In the genomic region with DNA sequence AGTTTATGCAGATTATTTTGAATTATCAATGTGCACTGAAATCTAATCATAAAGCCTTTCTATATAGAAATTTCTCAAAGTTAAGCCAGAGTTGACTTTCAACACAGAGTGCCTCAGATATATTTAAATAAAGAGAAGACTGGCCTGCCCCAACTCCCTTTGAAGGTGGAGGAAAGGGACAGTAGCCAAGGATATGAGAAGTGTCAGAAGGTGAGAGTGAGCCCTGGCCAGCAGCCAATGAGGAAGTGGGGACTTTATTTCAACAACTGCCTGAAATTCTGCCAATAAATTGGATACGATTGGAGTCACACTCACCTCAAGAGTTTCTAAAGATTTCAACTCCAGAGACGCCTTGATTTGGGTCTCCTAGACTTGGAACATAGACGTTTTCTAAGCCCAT, we compare ENCODE assay signal across 14 mouse cellular contexts.
DNase-seq lines count a peak whose midpoint lies in the region; ATAC-seq lines count a peak whose summit lies in the region.
"Had no signal": no experiment of that assay in that cellular context is flagged by ENCODE, and none has a peak within 500 bp of the region (broad histone marks: within the 10 kb centered on the region; RNA-seq: fewer than 3 reads in every experiment).

No protein-coding gene starts in this region.

- no peaks in the 10 kb centered on the region for H3K9me3 ChIP-seq in midbrain, embryonic 10.5 days (replicated peaks)
- H3K9me3 ChIP-seq: hindbrain, embryonic 15.5 days; midbrain, embryonic 13.5 days; neural tube, embryonic 13.5 days had no signal

- 90% methylated on average over 3 of the region's 3 CpGs for WGBS in midbrain, embryonic 10.5 days

- H3K36me3 ChIP-seq in midbrain, embryonic 10.5 days: no peaks in the 10 kb centered on the region
- H3K36me3 ChIP-seq: hindbrain, embryonic 15.5 days; midbrain, embryonic 13.5 days; neural tube, embryonic 13.5 days had no signal

- peak; percentile 66 for ATAC-seq in granulocyte monocyte progenitor cell, adult 5-6 weeks (replicated peaks; ENCODE audit: poor library complexity, severe bottlenecking)
- ATAC-seq in erythroid progenitor cell, adult 5-6 weeks (replicated peaks; ENCODE audit: low FRiP score, poor library complexity, severe bottlenecking): no peak
- ATAC-seq: midbrain, embryonic 13.5 days had no signal

- H3K27me3 ChIP-seq in midbrain, embryonic 10.5 days (ENCODE audit: low read depth, poor library complexity, severe bottlenecking): no peaks in the 10 kb centered on the region
- H3K27me3 ChIP-seq: hindbrain, embryonic 15.5 days; midbrain, embryonic 13.5 days; neural tube, embryonic 13.5 days had no signal

- H3K4me3 ChIP-seq in midbrain, embryonic 10.5 days: no peak overlapping the region
- H3K4me3 ChIP-seq: hindbrain, embryonic 15.5 days; midbrain, embryonic 13.5 days; neural tube, embryonic 13.5 days had no signal

- H3K27ac ChIP-seq in midbrain, embryonic 10.5 days (replicated peaks): no peak overlapping the region
- H3K27ac ChIP-seq: hindbrain, embryonic 15.5 days; midbrain, embryonic 13.5 days; neural tube, embryonic 13.5 days had no signal

- peak; percentile 26 for DNase-seq in adrenal gland, postnatal 14 days
- no peak for DNase-seq in adrenal gland, adult 18-20 months (ENCODE audit: low spot score in 2 of 2)
- peak; percentile 5 to 8 for DNase-seq in kidney, adult 8-10 months
- DNase-seq in kidney, adult 11 months: no peak
- DNase-seq in lung, postnatal 10 days: peak; percentile 55
- DNase-seq in midbrain, embryonic 10.5 days (ENCODE audit: low spot score): no peak
- DNase-seq: gastrocnemius, postnatal 14 days; layer of hippocampus, postnatal 36 days; thymus, adult 2 months had no signal

- H3K4me1 ChIP-seq in midbrain, embryonic 10.5 days: no peaks in the 10 kb centered on the region
- H3K4me1 ChIP-seq: hindbrain, embryonic 15.5 days; midbrain, embryonic 13.5 days; neural tube, embryonic 13.5 days had no signal

Comparison
In these comparisons a context has a peak if more than half of its experiments do, and no peak if none do; other contexts are left out.
1. DNase-seq: peak in adrenal gland, postnatal 14 days (single experiment), kidney, adult 8-10 months (2 of 2) and lung, postnatal 10 days (single experiment); none in adrenal gland, adult 18-20 months (0 of 2), kidney, adult 11 months (single experiment) and midbrain, embryonic 10.5 days (single experiment).